Mouse (Mus musculus): ENCODE measurements at regions not wholly inside any gene's neighbourhood (a gene's known extent, or its start where the extent isn't known, plus 50 kb on each side); places are given as distances from the start of the nearest gene placed in this dataset.

DNA sequence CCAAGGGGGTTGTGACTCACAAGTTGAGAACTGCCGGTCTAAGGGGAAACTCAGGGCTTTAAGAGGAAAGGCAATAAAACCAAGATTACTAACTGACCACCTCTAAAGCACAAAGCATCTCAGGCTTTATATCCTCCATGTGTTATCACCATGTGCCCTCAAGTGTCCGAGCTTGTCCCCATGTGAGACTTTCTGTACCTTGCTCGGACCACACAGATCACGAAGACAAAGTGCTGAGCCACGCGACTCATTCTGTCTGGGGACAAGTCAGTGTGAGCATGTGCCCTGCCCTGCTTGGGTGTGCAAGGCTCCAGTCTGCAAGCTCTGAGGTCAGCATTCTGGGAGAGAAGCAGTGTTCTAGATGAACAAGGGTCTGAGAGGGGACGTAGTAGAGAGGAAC is 119.2 kb upstream of the Gm26657 start:
- no peak for DNase-seq (ENCODE audit: low spot score in 2 of 2)

DNA sequence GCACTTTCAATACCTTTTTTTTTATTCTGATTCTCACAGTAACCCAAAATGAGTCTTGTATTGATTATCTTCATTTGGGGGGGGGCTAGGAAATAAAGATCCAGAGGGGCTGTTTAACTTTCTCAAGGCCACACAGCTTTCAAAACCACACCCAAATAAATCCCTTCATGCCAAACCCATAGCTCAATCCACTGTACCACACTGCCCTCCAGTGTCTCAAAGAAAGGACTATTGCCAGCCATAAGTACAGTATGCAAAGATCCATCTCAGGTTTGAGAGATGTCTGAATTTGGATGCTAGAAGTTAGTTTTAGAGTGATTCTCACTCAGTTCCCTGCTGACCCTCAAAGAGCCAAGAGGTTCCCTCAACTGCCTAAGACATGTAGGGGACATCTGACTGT is 120.1 kb upstream of the Gm26657 start:
- no peak for DNase-seq (ENCODE audit: low spot score in 2 of 2)

DNA sequence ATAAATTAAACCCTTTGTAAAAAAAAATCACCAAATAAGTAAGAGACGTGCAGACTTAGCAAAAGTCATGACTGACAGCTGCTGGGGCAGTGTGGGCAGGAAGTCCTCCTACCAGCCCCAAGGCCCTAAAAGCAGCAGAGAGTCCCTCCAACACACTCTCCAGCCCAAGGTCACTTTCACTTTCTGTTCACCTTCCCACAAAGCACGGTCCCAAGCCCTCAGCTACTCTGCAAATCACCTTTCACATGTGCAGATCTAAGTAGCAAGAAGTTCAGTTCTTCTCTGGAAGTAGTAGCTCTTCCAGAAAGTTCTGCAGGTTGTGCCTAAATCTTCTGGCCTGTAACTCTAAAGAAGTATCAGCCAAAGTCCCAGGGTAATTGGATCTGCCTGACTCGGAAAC is 120.8 kb upstream of the Gm26657 start:
- DNase-seq (ENCODE audit: low spot score in 2 of 2) = no peak

DNA sequence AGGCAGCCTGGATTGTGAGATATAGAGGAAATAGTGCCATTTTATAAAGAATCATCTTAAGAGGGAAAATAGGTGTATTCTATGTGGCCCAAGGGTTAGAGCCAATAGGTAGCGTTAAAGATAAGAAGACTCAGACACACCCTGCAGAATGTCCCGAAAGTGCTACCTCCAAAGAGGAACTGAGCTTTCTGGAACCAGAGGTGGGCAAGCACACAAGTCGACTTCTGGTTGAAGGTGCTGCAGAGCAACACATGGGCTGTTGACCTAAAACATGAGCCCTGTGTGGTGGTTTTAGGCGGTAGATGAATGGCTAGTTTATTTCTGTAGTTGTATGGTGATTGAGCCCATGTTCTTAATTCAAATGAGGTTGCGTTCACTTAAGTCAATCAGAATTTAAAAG is 121.4 kb upstream of the Gm26657 start:
- no peak for DNase-seq (ENCODE audit: low spot score in 2 of 2)

GRCm38 (mm10) chr4:56617661-56618360 is 122.1 kb upstream of the Gm26657 start:
- DNase-seq (ENCODE audit: low spot score in 2 of 2) = peak; percentile 18 to 35

GRCm38 (mm10) chr4:56612325-56612724 is 127.5 kb upstream of the Gm26657 start:
- DNase-seq (ENCODE audit: low spot score in 2 of 2) = peak; percentile 36 to 41

DNA sequence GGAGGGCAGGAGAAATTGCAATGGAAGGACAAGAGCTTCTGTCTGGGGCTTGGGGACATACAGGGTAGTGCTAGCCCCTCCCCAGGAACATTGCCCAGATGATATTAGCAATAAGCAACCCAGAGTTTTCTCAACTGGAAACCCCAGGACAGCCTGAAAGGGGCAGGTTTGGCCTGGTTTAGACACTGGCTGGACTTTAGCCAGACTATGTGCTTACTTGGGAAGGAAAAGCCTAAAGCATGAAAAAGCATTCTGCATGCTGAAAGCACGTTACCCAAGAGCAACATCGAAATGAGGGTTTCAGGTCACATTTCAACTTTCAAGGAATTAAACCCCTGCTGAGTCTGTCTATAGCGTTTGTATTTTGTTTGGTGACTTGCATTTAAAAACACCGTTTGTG is 128.1 kb upstream of the Gm26657 start:
- DNase-seq (ENCODE audit: low spot score in 2 of 2) = no peak

DNA sequence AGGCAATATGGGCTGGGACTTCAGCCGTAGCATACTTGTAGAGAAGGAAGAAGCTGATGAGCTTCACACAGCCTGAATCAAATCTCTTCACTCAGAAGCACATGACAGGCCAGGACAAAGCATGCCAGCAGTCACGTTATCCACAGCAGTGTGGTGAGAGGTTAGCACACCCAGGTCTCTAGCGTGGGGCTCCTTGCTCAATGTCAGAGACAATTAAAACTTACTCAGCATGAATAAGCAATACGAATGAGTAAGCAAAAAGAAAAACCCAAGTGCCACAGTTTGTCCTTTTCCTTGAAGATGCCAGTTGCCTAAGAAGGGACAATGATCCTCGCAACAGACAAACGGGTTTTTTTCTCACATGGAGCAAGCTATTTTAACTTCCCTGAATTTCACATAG is 129.6 kb upstream of the Gm26657 start:
- no peak for DNase-seq (ENCODE audit: low spot score in 2 of 2)

GRCm38 (mm10) chr4:56608701-56609100 is 131.2 kb upstream of the Gm26657 start:
- peak in 1 of 2 experiments; percentile 42 for DNase-seq (ENCODE audit: low spot score in 2 of 2)

DNA sequence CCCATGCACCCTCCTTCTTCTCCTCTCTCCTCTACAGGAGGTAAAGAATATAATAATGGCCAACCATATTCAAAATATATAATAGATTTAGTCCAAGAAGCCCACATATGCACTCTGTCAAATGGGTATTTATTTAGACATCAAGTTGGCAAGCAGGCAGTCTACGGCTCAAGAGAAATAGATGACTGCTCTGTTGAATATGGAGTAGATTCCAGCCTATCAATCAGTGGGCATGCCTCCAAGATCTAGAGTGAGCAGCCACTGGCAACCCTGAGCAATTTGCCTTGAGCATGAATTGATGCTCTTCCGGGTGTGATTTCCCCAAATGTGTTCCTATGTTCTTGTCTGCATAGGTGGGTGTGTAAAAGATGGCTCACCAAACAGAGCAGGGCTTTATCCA is 141.5 kb upstream of the Gm26657 start:
- no peak for DNase-seq (ENCODE audit: low spot score in 2 of 2)

- DNase-seq (ENCODE audit: low spot score in 2 of 2) = no peak
These were observed 141.9 kb upstream of the Gm26657 start for GRCm38 (mm10) chr4:56597931-56598330.

GRCm38 (mm10) chr4:56582405-56582804 is 157.5 kb upstream of the Gm26657 start:
- no peak for DNase-seq (ENCODE audit: low spot score in 2 of 2)

GRCm38 (mm10) chr4:56576837-56577548 is 162.9 kb upstream of the Gm26657 start:
- no peak for DNase-seq (ENCODE audit: low spot score in 2 of 2)

DNA sequence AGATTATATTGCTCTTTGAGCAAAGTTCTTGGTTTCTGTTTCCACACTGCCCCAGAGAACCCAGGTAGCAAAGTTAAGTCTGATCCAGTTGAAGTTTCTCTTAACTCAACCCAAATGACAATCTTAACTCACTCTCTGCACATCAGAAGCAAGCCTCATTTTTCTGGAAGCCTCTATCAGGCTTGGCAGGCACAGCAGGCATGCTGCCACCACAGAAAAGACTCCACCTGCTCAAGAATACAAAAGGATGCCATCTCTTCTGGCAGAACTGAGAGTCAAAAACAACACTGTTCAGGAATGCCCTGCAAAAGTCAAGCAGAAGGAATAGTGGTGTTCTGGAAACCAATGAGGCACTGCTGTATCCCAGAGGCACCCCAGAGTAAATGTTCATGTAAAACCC is 187.7 kb upstream of the Gm26657 start:
- DNase-seq (ENCODE audit: low spot score in 2 of 2) = no peak

GRCm38 (mm10) chr4:56533344-56533985 is 206.4 kb upstream of the Gm26657 start:
- no peak for DNase-seq (ENCODE audit: low spot score in 2 of 2)

DNA sequence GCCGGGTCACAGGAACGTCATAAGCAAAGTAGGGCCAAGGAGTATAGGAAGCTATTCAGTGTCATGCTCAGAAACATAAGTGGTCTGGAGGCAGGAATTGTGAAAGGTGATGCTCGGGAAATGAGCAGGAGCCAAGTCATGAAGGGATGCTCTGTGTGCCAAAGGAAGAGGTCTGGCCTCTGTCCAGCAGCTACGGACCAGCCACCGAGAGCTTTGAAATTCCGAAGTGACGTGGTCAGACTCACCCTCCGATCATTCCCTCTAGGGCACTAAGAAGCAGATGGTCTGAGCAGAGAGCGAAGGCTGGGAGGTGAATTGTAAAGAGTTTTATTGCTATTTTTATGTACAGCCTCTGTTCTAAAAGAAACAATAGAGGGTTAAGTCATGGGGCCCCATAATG is 206.9 kb upstream of the Gm26657 start:
- no peak for DNase-seq (ENCODE audit: low spot score in 2 of 2)

DNA sequence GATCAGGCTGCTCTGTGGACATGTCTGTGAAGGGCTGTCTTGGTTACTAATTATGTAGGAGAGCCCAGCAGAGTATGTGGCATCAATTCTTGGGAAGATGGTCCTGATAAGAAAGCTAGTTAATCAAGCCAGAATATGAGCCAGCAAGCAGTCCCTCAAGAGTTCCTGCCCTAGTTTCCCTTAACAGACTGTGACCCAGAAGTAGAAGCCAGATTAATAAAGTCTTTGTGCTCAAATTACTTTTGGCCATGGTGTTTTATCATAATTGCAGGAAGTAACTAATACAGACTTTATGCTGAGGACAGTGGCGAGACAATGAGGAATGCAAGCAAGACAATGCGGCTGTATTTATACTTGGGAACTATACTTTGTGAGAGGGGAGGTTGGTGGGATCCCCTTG is 211.3 kb upstream of the Gm26657 start:
- DNase-seq (ENCODE audit: low spot score in 2 of 2) = no peak

DNA sequence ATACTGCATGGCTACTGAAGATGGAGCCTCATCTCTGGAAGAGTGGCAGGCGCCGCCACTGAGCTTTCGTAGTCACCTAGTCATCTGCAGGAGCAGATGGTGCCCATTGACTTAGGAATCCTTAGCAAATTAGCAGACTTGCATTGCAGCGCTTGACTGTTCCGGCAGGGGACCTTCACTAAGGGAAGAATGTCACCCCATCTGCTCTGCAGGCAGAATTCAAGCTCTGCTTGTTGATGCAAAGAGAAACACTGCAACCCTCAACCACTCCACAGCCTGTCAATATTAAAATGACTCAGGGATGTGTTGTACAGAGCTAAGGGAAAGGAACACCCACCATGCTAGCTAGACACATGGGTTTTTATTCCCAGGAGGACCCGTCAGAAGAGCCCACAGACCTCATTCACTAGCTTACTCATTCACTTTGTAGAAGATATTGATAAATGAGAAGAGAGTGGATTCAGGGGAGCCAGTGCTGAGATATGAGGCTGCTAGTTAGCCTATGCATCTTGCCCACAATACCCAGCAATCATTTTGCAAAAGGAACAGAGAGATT is 215.4 kb upstream of the Gm26657 start:
- no peak for DNase-seq (ENCODE audit: low spot score in 2 of 2)

DNA sequence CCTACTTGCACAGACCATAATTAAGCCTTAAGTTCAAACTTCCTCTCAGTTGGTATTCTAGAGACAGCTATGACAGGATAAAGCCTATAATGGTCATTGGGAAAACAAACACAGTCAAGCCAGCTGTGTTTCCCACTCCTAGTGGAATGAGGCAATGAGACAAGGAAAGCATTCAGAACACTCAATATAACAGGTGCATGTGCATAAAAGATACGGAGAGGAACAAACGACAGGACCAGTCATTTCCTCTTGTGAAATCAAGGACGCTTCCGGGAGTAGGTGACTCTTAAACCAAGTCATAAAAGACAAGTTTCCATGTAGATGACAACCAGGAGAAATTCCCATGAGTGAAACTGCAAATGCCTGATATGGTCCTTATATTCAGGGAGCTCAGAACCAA is 232.1 kb upstream of the Gm26657 start:
- no peak for DNase-seq (ENCODE audit: low spot score in 2 of 2)

- no peak for DNase-seq (ENCODE audit: low spot score in 2 of 2)
These were observed 233.1 kb upstream of the Gm26657 start for GRCm38 (mm10) chr4:56506786-56507185.

GRCm38 (mm10) chr4:56506067-56506466 is 233.8 kb upstream of the Gm26657 start:
- DNase-seq (ENCODE audit: low spot score in 2 of 2) = no peak

Data from adrenal gland, adult 18-20 months (tissue).